Mouse (Mus musculus): ENCODE data around the gene Mcrip1. TPM values are rescaled to one million over a fixed set of nuclear protein-coding genes. Genes with fewer than 3 reads are reported as not detected.

Mcrip1 gene
- 59.2 and 61.0 TPM in 2 replicates for polyA plus RNA-seq (2015; fragmentation: Nextera tagmentation; extraction: Ambion mirVana)

- WGBS (ENCODE audit: insufficient replicate concordance), result under 1% methylated on average over 59 of the region's 87 CpGs
- Histone ChIP-seq H3K9me3 (ENCODE audit: low read length) (no peaks in the 10 kb centered on the region), H3K4me1 (ENCODE audit: insufficient read depth) (peaks cover 35% of the 10 kb centered on the region), H3K36me3 (replicated peaks; ENCODE audit: insufficient read depth, low read length) (peaks cover 4% of the 10 kb centered on the region), H3K27ac (ENCODE audit: low read depth) (peak within 1 kb of the TSS; percentile 98), H3K4me3 (ENCODE audit: low read depth, low read length) (peak within 1 kb of the TSS; percentile 88), H3K27me3 (ENCODE audit: insufficient read depth, low read length) (no peaks in the 10 kb centered on the region), H3K9ac (replicated peaks) (peak within 1 kb of the TSS; percentile 93), H3K4me2 (ENCODE audit: low read depth, low read length) (peak within 1 kb of the TSS; percentile 97)
- ATAC-seq, result peak; percentile 91
- TF ChIP-seq CTCF (IDR thresholded peaks at IDR 0.05; ENCODE audit: low read depth) (no peak), EP300 (IDR thresholded peaks at IDR 0.05; ENCODE audit: low read depth) (no peak)
- DNase-seq, result peak; percentile 95
Measured at GRCm38 (mm10) chr11:120549168-120549945, at the start of gene Mcrip1. TSS of gene Mcrip1 (minus strand) at chr11:120549727.

GRCm38 (mm10) chr11:120598990-120599549 is 49.5 kb upstream of the Mcrip1 start:
- 41% methylated on average over 17 of the region's 17 CpGs for WGBS (ENCODE audit: insufficient replicate concordance)
- no peak for ATAC-seq
- no peak for DNase-seq
- H3K27ac ChIP-seq (ENCODE audit: low read depth), result peak overlapping the region; percentile 95
- H3K4me1 ChIP-seq (ENCODE audit: insufficient read depth), result peaks cover 32% of the 10 kb centered on the region
- no peaks in the 10 kb centered on the region for H3K27me3 ChIP-seq (ENCODE audit: insufficient read depth, low read length)
- TF ChIP-seq CTCF (IDR thresholded peaks at IDR 0.05; ENCODE audit: low read depth) (no peak), EP300 (IDR thresholded peaks at IDR 0.05; ENCODE audit: low read depth) (no peak)
- H3K4me2 ChIP-seq (ENCODE audit: low read depth, low read length), result peak overlapping the region; percentile 82
- H3K9me3 ChIP-seq (ENCODE audit: low read length), result no peaks in the 10 kb centered on the region
- H3K9ac ChIP-seq (replicated peaks), result peak overlapping the region; percentile 71
- peak overlapping the region; percentile 93 for H3K4me3 ChIP-seq (ENCODE audit: low read depth, low read length)
- peaks cover 40% of the 10 kb centered on the region for H3K36me3 ChIP-seq (replicated peaks; ENCODE audit: insufficient read depth, low read length)

- peak within 1 kb of the TSS; percentile 93 for H3K4me3 ChIP-seq (ENCODE audit: low read depth, low read length)
- no peak for TF ChIP-seq EP300 (IDR thresholded peaks at IDR 0.05; ENCODE audit: low read depth)
- no peak for TF ChIP-seq CTCF (IDR thresholded peaks at IDR 0.05; ENCODE audit: low read depth)
- H3K36me3 ChIP-seq (replicated peaks; ENCODE audit: insufficient read depth, low read length), result peaks cover 43% of the 10 kb centered on the region
- 1% methylated on average over 59 of the region's 88 CpGs for WGBS (ENCODE audit: insufficient replicate concordance)
- no peaks in the 10 kb centered on the region for H3K9me3 ChIP-seq (ENCODE audit: low read length)
- DNase-seq (peak; percentile 97), ATAC-seq (peak; percentile 98)
- H3K27ac ChIP-seq (ENCODE audit: low read depth), result peak within 1 kb of the TSS; percentile 95
- peak within 1 kb of the TSS; percentile 82 for H3K4me2 ChIP-seq (ENCODE audit: low read depth, low read length)
- H3K9ac ChIP-seq (replicated peaks), result peak within 1 kb of the TSS; percentile 97
- no peaks in the 10 kb centered on the region for H3K27me3 ChIP-seq (ENCODE audit: insufficient read depth, low read length)
- peaks cover 32% of the 10 kb centered on the region for H3K4me1 ChIP-seq (ENCODE audit: insufficient read depth)
Measured at GRCm38 (mm10) chr11:120598283-120598989, 48.9 kb upstream of the Mcrip1 start, which contains the start of the genes Alyref and Anapc11. TSS of gene Alyref (minus strand) at chr11:120598365. TSS of gene Anapc11 (plus strand) at chr11:120598421.

- Histone ChIP-seq H3K36me3 (replicated peaks; ENCODE audit: insufficient read depth, low read length) (peaks cover 52% of the 10 kb centered on the region), H3K9me3 (ENCODE audit: low read length) (no peaks in the 10 kb centered on the region), H3K27me3 (ENCODE audit: insufficient read depth, low read length) (no peaks in the 10 kb centered on the region), H3K27ac (ENCODE audit: low read depth) (peak overlapping the region; percentile 95), H3K4me2 (ENCODE audit: low read depth, low read length) (peak overlapping the region; percentile 82), H3K4me3 (ENCODE audit: low read depth, low read length) (peak overlapping the region; percentile 93), H3K9ac (replicated peaks) (peak overlapping the region; percentile 97), H3K4me1 (ENCODE audit: insufficient read depth) (peaks cover 30% of the 10 kb centered on the region)
- ATAC-seq (peak; percentile 47), DNase-seq (peak; percentile 58)
- TF ChIP-seq EP300 (IDR thresholded peaks at IDR 0.05; ENCODE audit: low read depth) (no peak), CTCF (IDR thresholded peaks at IDR 0.05; ENCODE audit: low read depth) (no peak)
- 4% methylated on average over 73 of the region's 99 CpGs for WGBS (ENCODE audit: insufficient replicate concordance)
Measured at GRCm38 (mm10) chr11:120597240-120598235, 48.0 kb upstream of the Mcrip1 start.

GRCm38 (mm10) chr11:120588531-120588930 is 39.0 kb upstream of the Mcrip1 start:
- 45% methylated on average over 6 of the region's 6 CpGs for WGBS (ENCODE audit: insufficient replicate concordance)
- H3K9me3 ChIP-seq (ENCODE audit: low read length), result no peaks in the 10 kb centered on the region
- H3K4me2 ChIP-seq (ENCODE audit: low read depth, low read length), result no peak overlapping the region
- no peaks in the 10 kb centered on the region for H3K27me3 ChIP-seq (ENCODE audit: insufficient read depth, low read length)
- H3K27ac ChIP-seq (ENCODE audit: low read depth), result no peak overlapping the region
- ATAC-seq (peak; percentile 53), DNase-seq (no peak)
- H3K9ac ChIP-seq (replicated peaks), result no peak overlapping the region
- TF ChIP-seq EP300 (IDR thresholded peaks at IDR 0.05; ENCODE audit: low read depth), result no peak
- no peak for TF ChIP-seq CTCF (IDR thresholded peaks at IDR 0.05; ENCODE audit: low read depth)
- H3K36me3 ChIP-seq (replicated peaks; ENCODE audit: insufficient read depth, low read length), result peaks cover 62% of the 10 kb centered on the region
- H3K4me3 ChIP-seq (ENCODE audit: low read depth, low read length), result no peak overlapping the region
- H3K4me1 ChIP-seq (ENCODE audit: insufficient read depth), result no peaks in the 10 kb centered on the region

Measured in liver, postnatal 0 days (tissue).